Mouse (Mus musculus): ENCODE data around the gene Pwp1. TPM values are rescaled to one million over a fixed set of nuclear protein-coding genes. Genes with fewer than 3 reads are reported as not detected.
A peak's percentile ranks its signal among the peaks of the same experiment; 100 is the strongest.
"Not testable (repeated sequence)": the region's sequence is repeated elsewhere in the genome, so short reads cannot be mapped to it uniquely, and the experiment has no call there.

The Pwp1 gene
- 18.2 and 20.5 TPM in 2 replicates for polyA plus RNA-seq (2012; rRNA removed)

GRCm38 (mm10) chr10:85829085-85829853 lies at the start of gene Pwp1:
TSS of gene Pwp1 (plus strand) at chr10:85829494.
- 1% methylated on average over 49 of the region's 49 CpGs for WGBS
- DNase-seq: peak; percentile 49 to 63
- H3K4me3 ChIP-seq (replicated peaks; ENCODE audit: insufficient read depth, low read depth, low read length): peak within 1 kb of the TSS; percentile 70
- H3K27me3 ChIP-seq (ENCODE audit: control insufficient read depth, insufficient read depth, low read length); H3K4me1 ChIP-seq (ENCODE audit: control insufficient read depth, insufficient read depth, low read length); H3K27ac ChIP-seq (ENCODE audit: insufficient read depth, low read length): not testable (repeated sequence)

- not testable (repeated sequence) for H3K4me3 ChIP-seq (replicated peaks; ENCODE audit: insufficient read depth, low read depth, low read length); H3K27me3 ChIP-seq (ENCODE audit: control insufficient read depth, insufficient read depth, low read length); H3K4me1 ChIP-seq (ENCODE audit: control insufficient read depth, insufficient read depth, low read length); DNase-seq; H3K27ac ChIP-seq (ENCODE audit: insufficient read depth, low read length)
- 94% methylated on average over 1 of the region's 3 CpGs for WGBS
Measured at GRCm38 (mm10) chr10:85822143-85822696, 7.1 kb upstream of the Pwp1 start.

GRCm38 (mm10) chr10:85823752-85824151 lies 5.5 kb upstream of the Pwp1 start:
- H3K4me1 ChIP-seq (ENCODE audit: control insufficient read depth, insufficient read depth, low read length); DNase-seq; H3K27ac ChIP-seq (ENCODE audit: insufficient read depth, low read length); H3K4me3 ChIP-seq (replicated peaks; ENCODE audit: insufficient read depth, low read depth, low read length); H3K27me3 ChIP-seq (ENCODE audit: control insufficient read depth, insufficient read depth, low read length): not testable (repeated sequence)
- WGBS: 88% methylated on average over 1 of the region's 1 CpGs

- H3K27ac ChIP-seq (ENCODE audit: insufficient read depth, low read length); H3K4me3 ChIP-seq (replicated peaks; ENCODE audit: insufficient read depth, low read depth, low read length): not testable (repeated sequence)
- 56% methylated on average over 5 of the region's 5 CpGs for WGBS
Measured at GRCm38 (mm10) chr10:85828722-85829084, 591 bp upstream of the Pwp1 start.

GRCm38 (mm10) chr10:85846105-85846862 lies 17.0 kb downstream of the Pwp1 start:
- Histone ChIP-seq H3K4me3 (replicated peaks; ENCODE audit: insufficient read depth, low read depth, low read length) (no peak overlapping the region), H3K27ac (ENCODE audit: insufficient read depth, low read length) (no peak overlapping the region), H3K4me1 (ENCODE audit: control insufficient read depth, insufficient read depth, low read length) (no peaks in the 10 kb centered on the region), H3K27me3 (ENCODE audit: control insufficient read depth, insufficient read depth, low read length) (no peaks in the 10 kb centered on the region)
- DNase-seq: no peak
- WGBS: 81% methylated on average over 4 of the region's 4 CpGs
- TF ChIP-seq POLR2A (IDR thresholded peaks at IDR 0.05; ENCODE audit: borderline replicate concordance, insufficient read depth, low read length) (no peak), CTCF (IDR thresholded peaks at IDR 0.05; ENCODE audit: borderline replicate concordance, insufficient read depth, low read depth, low read length) (no peak)

More at GRCm38 (mm10) chr10:85828722-85829084, 591 bp upstream of the Pwp1 start:
- not testable (repeated sequence) for H3K4me1 ChIP-seq (ENCODE audit: control insufficient read depth, insufficient read depth, low read length); H3K27me3 ChIP-seq (ENCODE audit: control insufficient read depth, insufficient read depth, low read length); DNase-seq

- no peaks in the 10 kb centered on the region for H3K4me1 ChIP-seq (ENCODE audit: control insufficient read depth, insufficient read depth, low read length)
- under 1% methylated on average over 55 of the region's 55 CpGs for WGBS
- peak; percentile 90 to 94 for DNase-seq
- H3K27me3 ChIP-seq (ENCODE audit: control insufficient read depth, insufficient read depth, low read length): no peaks in the 10 kb centered on the region
- TF ChIP-seq CTCF (IDR thresholded peaks at IDR 0.05; ENCODE audit: borderline replicate concordance, insufficient read depth, low read depth, low read length) (no peak), POLR2A (IDR thresholded peaks at IDR 0.05; ENCODE audit: borderline replicate concordance, insufficient read depth, low read length) (peak; percentile 71; the same call in 1 of the 2 replicates)
- H3K27ac ChIP-seq (ENCODE audit: insufficient read depth, low read length): no peak overlapping the region
- H3K4me3 ChIP-seq (replicated peaks; ENCODE audit: insufficient read depth, low read depth, low read length): peak overlapping the region; percentile 88
Measured at GRCm38 (mm10) chr10:85871698-85872478, 42.6 kb downstream of the Pwp1 start.

GRCm38 (mm10) chr10:85872479-85872773 lies 43.1 kb downstream of the Pwp1 start:
- no peak for DNase-seq
- H3K27ac ChIP-seq (ENCODE audit: insufficient read depth, low read length): no peak overlapping the region
- no peak for TF ChIP-seq POLR2A (IDR thresholded peaks at IDR 0.05; ENCODE audit: borderline replicate concordance, insufficient read depth, low read length)
- H3K4me1 ChIP-seq (ENCODE audit: control insufficient read depth, insufficient read depth, low read length): no peaks in the 10 kb centered on the region
- H3K4me3 ChIP-seq (replicated peaks; ENCODE audit: insufficient read depth, low read depth, low read length): peak overlapping the region; percentile 88
- H3K27me3 ChIP-seq (ENCODE audit: control insufficient read depth, insufficient read depth, low read length): no peaks in the 10 kb centered on the region
- under 1% methylated on average over 5 of the region's 5 CpGs for WGBS
